Mouse (Mus musculus): Measurements from ENCODE around the gene Vgll4.

DNA sequence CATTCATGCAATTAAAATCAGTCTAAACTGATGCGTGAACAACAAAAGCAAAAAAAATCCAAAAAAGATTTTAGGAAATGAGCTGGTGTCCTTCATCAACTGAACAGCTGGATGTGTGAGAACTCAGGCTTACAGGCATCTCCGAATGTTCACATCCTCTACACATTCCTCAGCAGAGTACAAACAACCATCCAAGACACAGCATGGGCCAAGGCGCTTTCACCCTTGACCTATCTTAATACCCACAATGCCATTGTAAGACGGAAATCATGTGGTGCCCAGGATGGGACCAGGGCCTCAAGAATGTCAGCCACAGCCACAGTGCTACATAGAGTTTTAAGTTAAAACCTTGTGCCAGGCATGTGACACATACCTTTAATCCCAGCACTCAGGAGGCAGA is 44.6 kb downstream of the Vgll4 start:
- no peak for TF ChIP-seq POLR2A (IDR thresholded peaks at IDR 0.05; ENCODE audit: borderline replicate concordance, extremely low read depth, insufficient read depth, insufficient read length, poor library complexity, severe bottlenecking)
- no peak for TF ChIP-seq CTCF (IDR thresholded peaks at IDR 0.05; ENCODE audit: borderline replicate concordance, extremely low read depth, insufficient read depth, insufficient read length)
